In genomic region chr12:80197343-80197742, GRCm38 (mm10) we compare ENCODE assay signal across 9 mouse cellular contexts.
DNase-seq lines count a peak whose midpoint lies in the region; TF ChIP-seq lines count a peak whose summit lies in the region.
"Had no signal": no experiment of that assay in that cellular context is flagged by ENCODE, and none has a peak within 500 bp of the region (broad histone marks: within the 10 kb centered on the region; RNA-seq: fewer than 3 reads in every experiment).

No protein-coding gene starts in this region.

- H3K27ac ChIP-seq in gastrocnemius, adult 2 months = no peak overlapping the region
- H3K27ac ChIP-seq: embryonic facial prominence, embryonic 12.5 days had no signal

- peak; percentile 56 for DNase-seq in gastrocnemius, adult 2 months
- no peak for DNase-seq in gastrocnemius, postnatal 25 days
- peak; percentile 28 for DNase-seq in urinary bladder, postnatal 25 days (ENCODE audit: low spot score)
- DNase-seq in urinary bladder, adult 18-20 months (ENCODE audit: low spot score in 2 of 2) = no peak
- peak; percentile 21 for DNase-seq in cerebellum, adult 9-11 months
- peak; percentile 55 for DNase-seq in kidney, adult 9 months
- peak; percentile 51 for DNase-seq in lung, postnatal 25 days (ENCODE audit: low spot score)
- DNase-seq in thymus, postnatal 0 days (ENCODE audit: low spot score) = peak; percentile 66

- TF ChIP-seq CTCF in gastrocnemius, adult 2 months (IDR thresholded peaks at IDR 0.05) = peak; percentile 81

- H3K4me3 ChIP-seq in gastrocnemius, adult 2 months = no peak overlapping the region
- H3K4me3 ChIP-seq: embryonic facial prominence, embryonic 12.5 days had no signal

- intact Hi-C loops in gastrocnemius, adult 2 months (cut with DNase I) = loop anchor here (2.0 kb wide), 1 partner anchor 41 kb away; no protein-coding TSS in a partner anchor

Comparison
In these comparisons a context has a peak if more than half of its experiments do, and no peak if none do; other contexts are left out.
1. DNase-seq: peak in gastrocnemius, adult 2 months (single experiment), urinary bladder, postnatal 25 days (single experiment), cerebellum, adult 9-11 months (single experiment), kidney, adult 9 months (single experiment), lung, postnatal 25 days (single experiment) and thymus, postnatal 0 days (single experiment); none in gastrocnemius, postnatal 25 days (single experiment) and urinary bladder, adult 18-20 months (0 of 2).